Mouse (Mus musculus): Measurements from ENCODE around the gene Olfr243. TPM values are rescaled to one million over a fixed set of nuclear protein-coding genes. Genes with fewer than 3 reads are reported as not detected.

Gene Olfr243
- polyA plus RNA-seq, 1 experiment from 2014 or later: not detected

Other genes starting within 250 kb of the Olfr243 start
- not detected in 2 replicates for gene Olfr608, start 244.8 kb upstream of the Olfr243 start, polyA plus RNA-seq (2015; fragmentation: Nextera tagmentation; extraction: Ambion mirVana)
- gene Olfr609, start 216.6 kb upstream of the Olfr243 start, polyA plus RNA-seq (2015; fragmentation: Nextera tagmentation; extraction: Ambion mirVana): not detected in 2 replicates
- gene Olfr610, start 202.5 kb upstream of the Olfr243 start, polyA plus RNA-seq (2015; fragmentation: Nextera tagmentation; extraction: Ambion mirVana): not detected in 2 replicates
- not detected in 2 replicates for gene Olfr611, start 193.8 kb upstream of the Olfr243 start, polyA plus RNA-seq (2015; fragmentation: Nextera tagmentation; extraction: Ambion mirVana)
- not detected in 2 replicates for gene Olfr612, start 172.0 kb upstream of the Olfr243 start, polyA plus RNA-seq (2015; fragmentation: Nextera tagmentation; extraction: Ambion mirVana)
- not detected in 2 replicates for gene Olfr613, start 166.6 kb upstream of the Olfr243 start, polyA plus RNA-seq (2015; fragmentation: Nextera tagmentation; extraction: Ambion mirVana)
- gene Olfr615, start 158.6 kb upstream of the Olfr243 start, polyA plus RNA-seq (2015; fragmentation: Nextera tagmentation; extraction: Ambion mirVana): not detected in 2 replicates
- gene Olfr616, start 145.5 kb upstream of the Olfr243 start, polyA plus RNA-seq (2015; fragmentation: Nextera tagmentation; extraction: Ambion mirVana): not detected in 2 replicates
- not detected in 2 replicates for gene Olfr617, start 141.6 kb upstream of the Olfr243 start, polyA plus RNA-seq (2015; fragmentation: Nextera tagmentation; extraction: Ambion mirVana)
- not detected in 2 replicates for gene Olfr618, start 124.6 kb upstream of the Olfr243 start, polyA plus RNA-seq (2015; fragmentation: Nextera tagmentation; extraction: Ambion mirVana)
- not detected in 2 replicates for gene Olfr619, start 114.1 kb upstream of the Olfr243 start, polyA plus RNA-seq (2015; fragmentation: Nextera tagmentation; extraction: Ambion mirVana)
- gene Olfr620, start 102.1 kb upstream of the Olfr243 start, polyA plus RNA-seq (2015; fragmentation: Nextera tagmentation; extraction: Ambion mirVana): not detected in 2 replicates
- not detected in 2 replicates for gene Olfr622, start 72.0 kb upstream of the Olfr243 start, polyA plus RNA-seq (2015; fragmentation: Nextera tagmentation; extraction: Ambion mirVana)
- gene Olfr623, start 51.0 kb upstream of the Olfr243 start, polyA plus RNA-seq (2015; fragmentation: Nextera tagmentation; extraction: Ambion mirVana): not detected in 2 replicates
- 0.08 TPM in 1 of 2 replicates, not detected in the other for gene Olfr624, start 43.5 kb upstream of the Olfr243 start, polyA plus RNA-seq (2015; fragmentation: Nextera tagmentation; extraction: Ambion mirVana)
- not detected in 2 replicates for gene Olfr625-ps1, start 32.0 kb upstream of the Olfr243 start, polyA plus RNA-seq (2015; fragmentation: Nextera tagmentation; extraction: Ambion mirVana)
- not detected in 2 replicates for gene Olfr628, start 15.7 kb downstream of the Olfr243 start, polyA plus RNA-seq (2015; fragmentation: Nextera tagmentation; extraction: Ambion mirVana)
- gene Olfr629, start 30.3 kb downstream of the Olfr243 start, polyA plus RNA-seq (2015; fragmentation: Nextera tagmentation; extraction: Ambion mirVana): not detected in 2 replicates
- gene Olfr630, start 42.7 kb downstream of the Olfr243 start, polyA plus RNA-seq (2015; fragmentation: Nextera tagmentation; extraction: Ambion mirVana): not detected in 2 replicates
- not detected in 2 replicates for gene Olfr69, start 56.9 kb downstream of the Olfr243 start, polyA plus RNA-seq (2015; fragmentation: Nextera tagmentation; extraction: Ambion mirVana)
- gene Olfr68, start 65.0 kb downstream of the Olfr243 start, polyA plus RNA-seq (2015; fragmentation: Nextera tagmentation; extraction: Ambion mirVana): not detected in 2 replicates
- not detected in 2 replicates for gene Olfr67, start 77.2 kb downstream of the Olfr243 start, polyA plus RNA-seq (2015; fragmentation: Nextera tagmentation; extraction: Ambion mirVana)
- gene Hbb-bt, start 99.3 kb downstream of the Olfr243 start, polyA plus RNA-seq (2015; fragmentation: Nextera tagmentation; extraction: Ambion mirVana): 1,810 and 1,860 TPM in 2 replicates
- 3,715 and 3,820 TPM in 2 replicates for gene Hbb-bs, start 113.4 kb downstream of the Olfr243 start, polyA plus RNA-seq (2015; fragmentation: Nextera tagmentation; extraction: Ambion mirVana)
- not detected in 2 replicates for gene Hbb-bh2, start 125.8 kb downstream of the Olfr243 start, polyA plus RNA-seq (2015; fragmentation: Nextera tagmentation; extraction: Ambion mirVana)
- 61.1 and 82.5 TPM in 2 replicates for gene Hbb-bh1, start 128.5 kb downstream of the Olfr243 start, polyA plus RNA-seq (2015; fragmentation: Nextera tagmentation; extraction: Ambion mirVana)
- gene Hbb-y, start 138.5 kb downstream of the Olfr243 start, polyA plus RNA-seq (2015; fragmentation: Nextera tagmentation; extraction: Ambion mirVana): 6,754 and 6,825 TPM in 2 replicates
- not detected in 2 replicates for gene Olfr66, start 171.6 kb downstream of the Olfr243 start, polyA plus RNA-seq (2015; fragmentation: Nextera tagmentation; extraction: Ambion mirVana)
- not detected in 2 replicates for gene Olfr64, start 179.8 kb downstream of the Olfr243 start, polyA plus RNA-seq (2015; fragmentation: Nextera tagmentation; extraction: Ambion mirVana)
- not detected in 2 replicates for gene Olfr65, start 188.8 kb downstream of the Olfr243 start, polyA plus RNA-seq (2015; fragmentation: Nextera tagmentation; extraction: Ambion mirVana)
- gene Olfr631, start 214.2 kb downstream of the Olfr243 start, polyA plus RNA-seq (2015; fragmentation: Nextera tagmentation; extraction: Ambion mirVana): not detected in 2 replicates
- not detected in 2 replicates for gene Olfr632, start 219.7 kb downstream of the Olfr243 start, polyA plus RNA-seq (2015; fragmentation: Nextera tagmentation; extraction: Ambion mirVana)
- not detected in 2 replicates for gene Olfr633, start 229.8 kb downstream of the Olfr243 start, polyA plus RNA-seq (2015; fragmentation: Nextera tagmentation; extraction: Ambion mirVana)

Data from limb, embryonic 13.5 days (tissue).